Mouse (Mus musculus) heart, postnatal 0 days (tissue): Measurements from ENCODE around the gene Pam16.
A peak's percentile ranks its signal among the peaks of the same experiment; 100 is the strongest.

Experiments
- CTCF ChIP-seq: IDR thresholded peaks from 2 replicates; pipeline ENCODE4 v1.5.1; 2016; ENCODE audit warnings: antibody characterized with exemption, control low read depth, low read depth
- EP300 ChIP-seq: IDR thresholded peaks from 2 replicates; pipeline ENCODE4 v1.6.1; 2016; ENCODE audit warnings: antibody characterized with exemption, low read depth

DNA sequence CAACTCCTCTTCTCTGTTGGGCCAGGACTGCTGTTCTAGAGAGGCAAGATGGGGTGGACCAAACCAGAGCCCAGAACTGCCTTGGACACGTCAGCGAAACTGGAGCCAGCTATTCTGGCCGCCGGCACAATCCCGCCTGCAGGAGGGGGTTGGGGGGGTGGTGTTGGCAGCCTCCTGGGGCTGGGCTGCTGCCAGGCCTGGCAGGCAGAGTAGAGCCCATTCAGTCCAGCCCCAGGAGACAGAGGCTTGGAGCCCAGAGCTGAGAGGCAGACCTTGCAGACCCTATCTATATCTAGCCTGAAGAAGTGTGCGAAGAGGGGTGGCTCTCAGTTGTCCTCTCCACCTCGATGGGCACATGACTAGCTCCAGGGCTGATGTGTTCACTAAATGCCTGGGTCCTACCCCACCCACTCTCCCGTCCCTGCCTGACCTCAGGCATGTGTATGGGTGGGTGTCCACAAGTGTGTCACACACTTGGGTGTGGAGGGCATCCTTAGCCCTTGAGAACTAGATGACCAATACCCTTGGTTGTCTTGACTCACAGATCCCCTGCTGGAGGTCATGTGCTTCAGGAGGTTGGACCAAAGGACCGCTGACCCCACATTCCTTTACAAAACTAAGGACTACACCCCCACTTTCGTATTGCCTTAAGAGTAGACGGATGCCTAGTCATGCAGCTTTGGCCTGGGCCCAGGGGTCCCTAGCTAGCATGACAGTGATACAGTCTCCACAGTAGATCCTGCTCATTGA, 19.1 kb upstream of the Pam16 start:
- TF ChIP-seq CTCF = no peak; the same call in 1 of the 2 replicates
- TF ChIP-seq EP300 = peak; percentile 69; the same call in 1 of the 2 replicates
